Mouse (Mus musculus) T-helper 17 cell (primary cell): ENCODE data around the gene Fam172a.

Source experiments
- in situ Hi-C, 2 experiments: fragments of 300-600 bp; cut with MboI, MseI; formaldehyde crosslinking; loops; 1 replicate in 1 of 2; 2 replicates in 1 of 2; pipeline ENCODE4 v1.15.1; 2025; ENCODE audit warnings: high pct_unique_total_duplicates in 2 of 2

Fam172a gene

DNA sequence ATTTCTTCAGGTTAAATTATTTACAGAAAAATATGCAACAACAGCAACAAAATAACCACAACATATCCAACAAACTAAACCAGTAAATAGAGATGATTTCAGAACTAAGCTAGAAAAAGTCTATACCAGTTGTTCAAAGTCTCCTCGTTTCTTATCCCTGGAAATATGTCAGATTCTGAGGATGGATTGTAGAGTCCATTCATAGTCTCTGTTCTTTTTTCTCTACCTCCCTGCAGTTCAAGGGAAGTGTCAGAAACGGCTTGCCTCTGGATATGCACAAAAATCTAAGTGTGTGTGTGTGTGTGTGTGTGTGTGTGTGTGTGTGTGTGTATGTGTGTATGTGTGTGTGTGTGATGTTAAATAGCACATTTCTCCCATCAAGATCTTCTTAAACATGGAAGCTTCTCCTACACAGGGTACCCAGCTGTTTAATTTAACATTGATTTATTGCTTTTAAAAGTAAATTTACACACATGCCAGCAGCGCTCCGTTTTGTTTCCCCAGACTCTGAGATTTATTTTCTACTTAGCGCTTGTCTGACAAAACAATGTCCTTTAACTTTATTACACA is 475.6 kb downstream of the Fam172a start:
- in situ Hi-C loops = loop anchor here (25.0 kb wide), 3 partner anchors 315 to 1340 kb away; no protein-coding TSS in a partner anchor

DNA sequence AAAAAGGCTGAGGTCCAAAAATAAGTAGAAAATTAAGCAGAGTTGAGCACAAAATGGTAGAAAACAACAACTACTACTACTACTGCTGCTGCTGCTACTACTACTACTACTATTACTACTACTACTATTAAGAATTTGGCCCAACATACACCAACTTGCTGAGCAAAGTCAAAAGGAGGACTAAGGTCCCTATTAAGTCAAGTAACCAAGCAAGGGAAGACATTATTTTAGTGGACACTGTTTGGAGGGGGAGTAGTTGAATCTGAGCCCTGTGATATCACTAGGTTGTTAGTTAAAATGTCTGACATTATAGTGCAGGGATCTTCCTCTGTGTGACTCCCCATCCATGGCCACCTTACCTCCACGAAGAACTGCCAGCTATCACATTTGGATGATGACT is 476.2 kb downstream of the Fam172a start:
- in situ Hi-C loops = loop anchor here (25.0 kb wide), 3 partner anchors 316 to 1341 kb away; no protein-coding TSS in a partner anchor

DNA sequence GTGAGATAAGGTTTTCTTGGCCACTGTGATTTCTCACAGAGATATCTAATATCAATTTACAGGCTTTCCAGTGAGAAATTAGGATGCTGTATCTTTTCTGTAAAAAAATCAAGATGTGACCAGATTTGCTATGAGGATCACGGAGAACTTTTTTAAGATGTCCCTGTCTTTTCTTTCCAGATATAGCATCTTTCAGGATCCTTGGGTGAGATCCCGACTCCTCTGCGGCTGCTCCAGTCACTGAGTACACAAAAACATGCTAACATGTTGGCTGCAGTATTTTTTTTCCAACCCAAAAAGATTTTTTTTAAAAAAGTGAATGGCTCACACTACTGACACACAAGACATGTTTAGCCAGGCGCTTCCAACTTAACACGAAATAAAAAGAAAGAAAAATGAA is 476.9 kb downstream of the Fam172a start:
- in situ Hi-C loops = loop anchor here (25.0 kb wide), 3 partner anchors 316 to 1341 kb away; no protein-coding TSS in a partner anchor

DNA sequence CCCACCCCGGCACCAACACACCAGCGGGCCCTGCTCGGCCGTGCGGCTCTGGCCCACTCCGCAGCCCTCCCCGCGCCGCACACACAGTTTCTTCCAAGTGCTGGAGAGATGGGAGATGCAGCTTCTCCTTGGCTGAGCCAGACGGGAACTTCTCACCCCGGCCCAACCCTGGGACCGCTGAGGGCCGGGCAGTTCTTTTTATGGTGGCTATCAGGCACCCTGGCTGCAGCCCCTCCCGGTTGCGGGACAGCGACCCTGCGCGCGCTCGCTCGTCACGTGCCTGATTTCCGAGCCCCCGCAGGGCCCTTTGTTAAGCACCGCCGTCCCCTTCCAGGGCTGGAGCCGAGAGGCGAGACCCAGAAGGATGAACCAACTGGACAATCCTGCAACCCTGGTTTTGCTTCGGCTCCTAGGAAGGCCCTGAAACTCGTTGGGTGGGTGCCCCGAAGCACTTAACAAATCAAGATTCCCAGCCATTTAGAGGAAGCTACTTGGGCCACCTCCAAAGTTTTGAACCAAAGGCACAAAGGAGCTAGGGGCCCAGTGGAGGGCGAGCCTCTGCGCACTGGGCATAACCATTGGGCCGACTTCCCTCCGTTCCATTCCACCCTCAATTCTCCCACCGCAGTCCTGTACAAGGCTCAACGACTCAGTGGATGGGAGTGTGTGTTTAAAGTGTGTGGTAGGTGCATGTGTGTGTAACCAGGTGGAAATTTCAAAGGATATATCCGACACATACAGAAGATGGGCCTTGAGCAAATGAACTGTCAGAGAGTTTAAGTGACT is 477.7 kb downstream of the Fam172a start:
- in situ Hi-C loops = loop anchor here (10.0 to 25.0 kb wide), 4 partner anchors 195 to 1342 kb away; no protein-coding TSS in a partner anchor

DNA sequence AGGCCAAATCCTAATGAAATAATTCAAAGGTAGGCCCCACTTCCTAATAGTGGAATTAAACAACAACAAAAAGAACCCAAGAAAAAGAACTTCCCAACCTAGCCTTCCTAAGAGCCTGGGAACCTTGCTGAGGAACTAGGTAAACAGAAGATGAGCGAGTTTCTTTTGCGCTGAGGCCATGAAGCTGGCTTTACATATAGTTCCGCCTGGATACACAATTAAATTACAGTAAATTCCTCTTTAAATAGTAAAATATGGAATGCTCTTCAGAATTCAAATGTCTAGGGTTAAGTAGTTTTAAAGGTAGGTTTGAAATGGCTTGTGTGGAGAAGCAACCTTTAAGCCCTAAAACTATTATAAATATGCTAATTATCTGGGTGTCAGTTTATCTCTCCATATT is 478.4 kb downstream of the Fam172a start:
- in situ Hi-C loops = loop anchor here (10.0 to 25.0 kb wide), 4 partner anchors 195 to 1343 kb away; no protein-coding TSS in a partner anchor

DNA sequence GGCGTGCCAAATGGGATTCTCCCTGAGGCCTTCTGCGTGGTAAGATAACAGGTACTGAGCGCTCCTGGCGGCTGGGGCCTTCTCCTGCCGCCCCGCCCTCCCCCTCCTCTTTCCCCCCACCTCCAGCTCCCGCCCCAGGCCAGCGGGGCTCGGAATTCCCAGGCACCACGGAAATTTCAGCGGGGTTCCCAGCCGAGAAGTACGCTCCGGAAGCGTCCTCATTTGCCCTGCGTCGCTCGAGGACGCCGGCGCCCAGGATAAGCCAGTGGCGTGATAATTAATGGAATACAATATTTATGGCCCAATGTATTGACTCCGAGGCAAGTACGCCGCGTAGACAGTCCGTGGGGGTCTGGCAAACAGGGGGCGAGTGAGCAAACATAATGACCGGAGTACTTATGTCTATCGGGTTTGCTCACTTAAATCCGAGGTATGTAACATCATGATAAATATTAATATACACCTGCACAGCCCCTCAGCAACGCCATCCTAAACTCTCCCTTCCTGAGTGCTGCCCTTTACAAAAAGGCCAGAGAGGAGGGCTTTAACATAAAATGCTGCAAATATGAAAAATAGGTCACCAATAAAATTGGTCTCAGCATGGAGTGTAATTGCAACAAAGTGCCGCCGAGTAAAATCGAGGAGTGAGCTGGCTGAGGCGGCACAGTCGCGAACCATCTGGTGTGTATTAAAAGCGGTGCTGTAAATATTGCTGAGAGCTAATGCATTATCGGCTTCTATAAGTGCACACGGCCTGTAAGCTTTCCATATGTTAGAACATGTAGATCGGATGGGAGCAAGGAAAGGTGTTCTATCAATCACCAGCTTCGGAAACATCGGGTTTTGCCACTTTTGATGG is 479.5 kb downstream of the Fam172a start:
- in situ Hi-C loops = loop anchor here (10.0 to 25.0 kb wide), 4 partner anchors 196 to 1344 kb away; no protein-coding TSS in a partner anchor

DNA sequence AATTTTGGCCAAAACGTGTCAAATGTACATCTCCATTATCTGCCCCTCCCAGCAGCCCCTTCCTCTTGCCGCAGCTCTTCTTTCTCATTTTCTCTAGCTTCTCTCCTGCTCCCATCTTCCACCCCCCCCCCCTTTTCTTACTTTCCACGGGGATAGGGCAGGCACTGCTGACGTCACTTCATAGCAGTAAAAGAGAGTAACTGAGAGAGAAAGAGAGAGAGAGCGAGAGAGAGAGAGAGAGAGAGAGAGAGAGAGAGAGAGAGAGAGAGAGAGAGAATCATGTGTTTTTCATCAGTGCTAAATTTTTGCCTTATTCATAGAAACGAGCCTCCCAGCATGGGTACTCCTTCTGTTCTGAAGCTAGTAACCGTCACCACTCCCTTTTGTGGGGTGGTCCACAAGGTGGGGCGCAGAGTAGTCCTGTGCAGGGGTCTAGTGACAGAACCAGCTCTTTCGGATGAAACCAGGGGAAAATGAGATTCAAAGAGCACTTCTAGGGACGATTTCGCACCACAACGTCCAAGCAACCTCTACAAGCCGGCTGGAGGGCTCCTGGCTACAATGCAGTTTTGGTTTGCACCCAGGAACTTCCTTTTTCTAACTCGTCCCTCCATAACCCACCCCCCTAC is 480.2 kb downstream of the Fam172a start:
- in situ Hi-C loops = loop anchor here (10.0 to 25.0 kb wide), 4 partner anchors 197 to 1345 kb away; no protein-coding TSS in a partner anchor

DNA sequence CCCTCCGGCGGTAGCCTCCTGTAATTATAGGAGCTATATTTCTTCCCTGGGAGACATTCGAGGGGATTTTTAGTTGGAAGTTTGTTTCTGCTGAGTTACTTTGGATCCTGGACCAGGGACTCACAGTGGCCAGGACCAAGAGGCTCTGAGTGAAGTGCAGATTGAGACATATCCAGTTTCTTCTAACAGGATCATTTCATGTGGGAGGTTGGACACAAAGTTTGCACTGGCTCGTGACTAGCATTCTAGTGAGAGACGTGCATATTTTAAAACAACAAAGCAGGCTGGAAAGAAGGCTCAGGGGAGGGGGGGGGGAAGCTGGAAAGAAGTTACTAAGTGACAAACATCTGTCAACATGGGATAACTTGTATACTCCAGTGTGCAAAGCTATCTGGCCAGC is 481.2 kb downstream of the Fam172a start:
- in situ Hi-C loops = loop anchor here (10.0 to 25.0 kb wide), 4 partner anchors 198 to 1346 kb away; no protein-coding TSS in a partner anchor

DNA sequence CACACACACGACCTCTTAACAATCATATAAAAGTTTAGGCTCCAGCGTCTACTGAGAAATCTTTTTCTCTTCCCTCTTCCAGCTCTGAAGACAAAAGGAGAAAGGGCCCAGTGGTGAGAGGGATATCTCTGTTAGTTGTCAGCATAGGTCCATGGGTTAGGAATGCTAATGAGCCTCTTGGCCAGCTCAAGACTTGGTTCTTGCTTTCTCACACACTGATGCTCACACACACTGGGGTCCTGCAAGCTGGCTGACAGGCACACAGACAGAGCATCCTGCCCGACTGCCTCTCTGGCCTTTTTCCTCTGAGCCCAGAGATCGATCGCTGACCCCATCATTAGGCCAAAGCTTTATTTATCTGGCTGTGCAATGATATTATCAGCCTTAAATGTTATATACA is 482.2 kb downstream of the Fam172a start:
- in situ Hi-C loops = loop anchor here (10.0 to 25.0 kb wide), 4 partner anchors 199 to 1347 kb away; no protein-coding TSS in a partner anchor

DNA sequence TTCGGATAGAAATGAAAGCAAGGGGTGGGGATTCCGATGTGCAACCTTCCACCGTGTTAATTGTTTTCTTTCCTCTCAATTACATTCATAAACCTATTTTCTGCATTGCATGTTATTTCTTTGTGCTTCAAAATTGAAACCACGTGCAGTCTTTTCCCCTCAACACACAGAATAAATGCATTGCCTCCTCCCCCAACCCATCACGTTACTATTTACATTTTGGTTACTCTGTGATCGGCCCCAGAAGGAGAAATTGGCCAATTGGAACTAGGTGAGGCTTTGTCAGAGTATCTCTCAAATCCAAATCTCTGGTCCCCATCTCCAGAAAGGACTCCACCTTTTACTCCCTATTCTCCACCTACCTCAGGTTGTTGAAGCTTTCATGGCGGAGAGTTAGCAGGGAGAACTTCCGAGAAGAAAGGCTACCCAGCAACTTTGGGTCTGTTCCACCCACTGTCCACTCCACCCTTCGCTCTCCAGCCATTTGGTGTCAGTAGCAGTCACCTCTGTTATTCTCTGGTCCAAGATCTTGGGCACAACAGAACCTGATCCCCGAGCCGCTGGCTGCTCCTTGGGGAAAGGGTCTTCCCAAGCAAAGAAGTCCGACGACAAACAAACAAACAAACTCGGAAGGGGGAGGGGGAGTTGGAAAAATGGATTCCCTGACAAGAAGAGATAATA is 483.1 kb downstream of the Fam172a start:
- in situ Hi-C loops = loop anchor here (10.0 to 25.0 kb wide), 4 partner anchors 200 to 1348 kb away; no protein-coding TSS in a partner anchor

DNA sequence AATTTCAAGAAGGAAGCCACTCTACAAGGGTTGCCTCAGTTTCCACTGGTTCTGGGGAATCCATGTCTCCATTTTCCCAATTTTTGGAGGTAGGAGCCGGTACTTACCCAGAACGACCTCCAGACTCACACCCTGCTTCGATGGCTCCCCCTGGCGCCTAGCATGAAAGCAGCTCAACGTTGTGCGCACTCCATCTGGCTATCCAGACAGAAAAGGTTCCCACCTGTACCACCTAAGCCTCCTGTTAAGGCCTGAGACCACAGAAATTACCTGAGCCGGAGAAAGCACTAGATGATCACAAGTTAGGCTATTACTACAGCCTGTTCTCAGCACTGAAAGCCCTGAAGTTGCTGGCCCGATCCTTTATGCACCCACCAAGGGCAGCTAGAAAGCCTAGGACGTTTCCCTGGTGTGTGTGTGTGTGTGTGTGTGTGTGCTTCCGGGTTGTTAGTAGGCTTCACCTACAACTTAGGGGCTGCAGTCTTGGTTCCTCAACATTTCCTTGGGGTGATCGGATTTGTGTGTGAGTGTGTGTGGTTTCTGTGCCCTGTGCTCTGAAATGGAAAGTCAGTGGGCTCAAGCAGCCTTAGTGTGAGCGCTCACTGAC is 484.6 kb downstream of the Fam172a start:
- in situ Hi-C loops = loop anchor here (10.0 to 25.0 kb wide), 4 partner anchors 202 to 1349 kb away; no protein-coding TSS in a partner anchor

DNA sequence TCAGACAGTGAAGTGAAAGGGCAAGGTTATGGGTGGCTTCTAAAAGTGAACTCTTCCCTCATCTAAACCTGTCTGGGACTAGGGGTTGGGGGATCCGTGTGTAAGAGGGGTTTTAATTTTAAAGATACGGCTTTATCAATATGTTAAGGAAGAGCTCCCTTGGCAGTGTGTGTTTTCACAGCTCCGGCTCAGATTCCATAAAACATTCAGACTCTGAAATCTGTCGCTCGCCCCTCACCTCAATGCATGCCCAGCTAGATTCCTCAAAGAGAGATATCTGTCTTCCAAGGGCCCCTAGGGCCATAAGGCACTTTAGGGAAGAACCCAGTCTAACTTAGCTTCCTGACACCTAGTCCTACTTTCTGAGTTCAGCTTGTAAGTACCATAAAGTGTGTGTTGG is 486.0 kb downstream of the Fam172a start:
- in situ Hi-C loops = loop anchor here (10.0 to 25.0 kb wide), 4 partner anchors 203 to 1351 kb away; no protein-coding TSS in a partner anchor

DNA sequence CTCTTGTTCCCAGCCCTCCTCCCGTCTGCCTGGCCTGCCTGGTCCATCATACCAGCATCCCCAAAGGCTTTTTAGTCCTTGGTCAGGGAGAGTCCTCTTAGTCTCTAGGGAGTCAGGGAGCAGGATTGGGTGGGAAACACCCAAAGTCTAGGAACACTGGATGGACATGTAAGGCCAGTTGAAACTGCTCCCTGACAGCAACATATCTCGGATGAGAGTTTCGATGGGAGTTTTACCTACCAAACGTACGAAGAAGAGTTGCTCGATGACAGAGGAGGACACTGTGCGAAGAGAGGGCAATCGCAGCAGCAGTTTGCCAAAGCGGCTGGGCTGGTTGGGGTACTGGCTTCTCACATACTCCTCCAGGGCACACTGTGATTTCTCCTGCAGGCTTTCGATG is 487.8 kb downstream of the Fam172a start:
- in situ Hi-C loops = loop anchor here (10.0 to 25.0 kb wide), 4 partner anchors 205 to 1352 kb away; no protein-coding TSS in a partner anchor

DNA sequence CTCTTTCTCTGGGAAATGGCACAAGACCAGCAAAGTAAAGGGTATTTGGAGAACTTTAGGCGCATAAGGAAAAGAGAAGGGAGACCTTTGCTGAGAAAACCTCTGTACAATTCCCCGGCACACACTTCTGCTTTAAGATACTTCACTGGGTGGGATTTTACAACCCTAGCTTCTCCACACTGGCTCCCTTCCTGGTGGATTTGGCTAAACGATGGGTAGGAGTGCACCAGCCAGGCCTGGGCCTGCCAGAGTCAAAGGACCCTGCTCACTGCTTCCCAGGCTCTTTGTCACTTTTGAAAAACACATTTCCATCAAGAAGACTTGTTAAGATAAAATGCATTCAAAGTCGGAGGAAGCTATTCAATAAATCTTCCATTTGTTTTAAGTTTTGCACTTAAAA is 491.4 kb downstream of the Fam172a start:
- in situ Hi-C loops = loop anchor here (5.0 to 25.0 kb wide), 5 partner anchors 81 to 1356 kb away; no protein-coding TSS in a partner anchor

DNA sequence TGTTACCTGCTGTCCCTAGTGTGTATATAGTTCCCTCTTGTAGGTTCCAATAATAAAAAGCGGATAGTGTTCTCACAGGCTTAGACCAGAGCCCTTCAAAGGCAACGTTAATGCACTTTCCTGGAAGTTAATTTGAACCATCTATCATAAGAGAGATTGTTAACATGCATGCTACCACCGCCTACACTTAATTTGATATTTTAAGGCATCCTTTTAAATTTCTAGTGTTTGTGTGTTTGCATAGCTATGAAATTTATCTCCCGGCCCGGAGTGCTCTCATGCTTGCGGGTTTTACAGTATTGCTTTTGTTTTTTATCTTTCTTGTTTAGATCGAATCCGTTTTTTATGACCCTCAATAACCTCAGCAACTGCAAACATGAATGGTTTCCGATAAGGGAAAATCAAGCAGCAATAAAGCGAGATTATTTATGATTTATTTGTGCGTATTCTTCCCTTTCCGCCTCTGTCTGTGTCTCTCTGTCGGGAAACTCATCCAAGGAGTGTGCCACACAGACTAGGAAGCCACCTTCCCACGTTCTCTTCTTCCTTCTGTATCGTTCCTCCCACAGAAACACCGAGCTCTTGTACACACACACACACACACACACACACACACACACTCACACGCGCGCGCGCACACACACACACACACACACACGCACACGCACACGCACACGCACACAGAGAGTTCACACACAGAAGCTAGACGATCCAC is 492.5 kb downstream of the Fam172a start:
- in situ Hi-C loops = loop anchor here (5.0 to 25.0 kb wide), 5 partner anchors 82 to 1357 kb away; no protein-coding TSS in a partner anchor

DNA sequence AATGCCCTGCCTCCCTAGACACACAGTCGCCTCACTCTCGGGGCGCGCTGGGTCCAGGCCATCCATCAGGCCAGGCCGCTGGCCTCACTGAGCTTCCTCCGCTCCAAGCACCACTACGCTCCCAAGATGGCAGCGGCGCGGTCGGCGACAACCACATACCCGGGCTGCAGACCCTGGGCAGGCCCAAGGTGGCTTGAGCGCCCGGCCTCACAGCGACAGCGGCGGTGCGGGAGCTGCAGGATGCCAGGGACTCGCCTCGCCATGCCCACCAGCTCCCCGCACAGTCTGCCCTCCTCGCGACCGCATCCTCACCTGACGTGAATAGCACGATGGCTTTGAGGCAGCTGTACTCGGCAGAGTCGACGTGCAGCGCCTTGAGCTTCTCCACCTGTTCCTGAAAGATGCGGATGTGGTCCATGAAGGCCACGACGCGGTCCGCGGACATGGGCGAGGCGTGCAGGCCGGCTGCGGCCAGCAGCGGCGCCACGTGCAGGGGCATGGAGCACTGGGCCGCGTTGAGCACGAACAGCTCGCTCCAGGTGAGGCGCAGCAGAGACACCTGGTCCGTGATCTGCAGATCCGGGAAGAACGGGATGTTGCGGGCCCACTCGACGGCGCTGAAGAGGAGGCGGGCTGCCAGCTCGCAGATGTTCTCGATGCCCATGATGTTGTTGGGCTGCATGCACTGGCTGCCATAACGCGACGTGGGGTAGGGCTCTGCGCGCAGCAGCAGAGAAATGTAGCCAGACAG is 493.2 kb downstream of the Fam172a start:
- in situ Hi-C loops = loop anchor here (5.0 to 25.0 kb wide), 5 partner anchors 83 to 1358 kb away; no protein-coding TSS in a partner anchor

DNA sequence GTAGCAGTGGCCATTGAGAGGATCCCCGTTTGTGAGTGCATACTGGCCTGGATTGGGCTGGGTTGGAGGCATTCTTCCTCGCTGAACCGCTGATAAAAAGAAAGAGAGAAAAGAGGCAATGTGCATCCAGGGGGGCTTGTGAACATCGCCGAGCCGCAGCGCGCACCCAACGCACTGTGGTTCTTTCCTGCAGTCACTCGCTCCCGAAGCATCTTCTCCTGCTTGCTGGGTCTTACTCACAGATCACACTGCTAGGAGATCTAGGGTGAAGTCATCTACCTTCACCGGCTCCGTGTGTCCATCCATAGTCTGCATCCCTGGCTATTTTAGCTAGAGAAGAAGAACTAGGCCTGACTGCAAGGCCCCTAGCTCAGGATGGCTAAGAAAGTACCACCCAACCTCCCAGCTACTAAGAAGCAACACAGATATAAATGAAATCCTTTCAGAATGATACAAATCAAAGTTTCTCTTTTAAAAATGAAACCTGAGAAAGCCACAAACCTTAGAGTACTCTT is 493.8 kb downstream of the Fam172a start:
- in situ Hi-C loops = loop anchor here (10.0 to 25.0 kb wide), 4 partner anchors 291 to 1358 kb away; no protein-coding TSS in a partner anchor
